Mouse (Mus musculus): Measurements from ENCODE around the gene Hnrnph2. TPM values are rescaled to one million over a fixed set of nuclear protein-coding genes. Genes with fewer than 3 reads are reported as not detected.

Hnrnph2 gene
- polyA plus RNA-seq, 1 experiment: 105 TPM

GRCm38 (mm10) chrX:134641000-134641760 is 40.2 kb downstream of the Hnrnph2 start:
- TF ChIP-seq POLR2A (IDR thresholded peaks at IDR 0.05; ENCODE audit: borderline replicate concordance, low read depth, low read length) (no peak), CTCF (IDR thresholded peaks at IDR 0.05; ENCODE audit: low read depth, low read length) (no peak)
- no peaks in the 10 kb centered on the region for H3K4me1 ChIP-seq (ENCODE audit: control insufficient read depth, insufficient read depth, low read length)
- no peak overlapping the region for H3K27ac ChIP-seq (ENCODE audit: insufficient read depth, low read depth, low read length)
- H3K4me3 ChIP-seq (ENCODE audit: insufficient read depth, low read length): no peak overlapping the region

- Histone ChIP-seq H3K27ac (ENCODE audit: insufficient read depth, low read depth, low read length) (no peak overlapping the region), H3K4me1 (ENCODE audit: control insufficient read depth, insufficient read depth, low read length) (no peaks in the 10 kb centered on the region), H3K4me3 (ENCODE audit: insufficient read depth, low read length) (no peak overlapping the region)
- TF ChIP-seq POLR2A (IDR thresholded peaks at IDR 0.05; ENCODE audit: borderline replicate concordance, low read depth, low read length) (no peak), CTCF (IDR thresholded peaks at IDR 0.05; ENCODE audit: low read depth, low read length) (no peak)
Observed at GRCm38 (mm10) chrX:134646338-134646737, 45.4 kb downstream of the Hnrnph2 start.

DNA sequence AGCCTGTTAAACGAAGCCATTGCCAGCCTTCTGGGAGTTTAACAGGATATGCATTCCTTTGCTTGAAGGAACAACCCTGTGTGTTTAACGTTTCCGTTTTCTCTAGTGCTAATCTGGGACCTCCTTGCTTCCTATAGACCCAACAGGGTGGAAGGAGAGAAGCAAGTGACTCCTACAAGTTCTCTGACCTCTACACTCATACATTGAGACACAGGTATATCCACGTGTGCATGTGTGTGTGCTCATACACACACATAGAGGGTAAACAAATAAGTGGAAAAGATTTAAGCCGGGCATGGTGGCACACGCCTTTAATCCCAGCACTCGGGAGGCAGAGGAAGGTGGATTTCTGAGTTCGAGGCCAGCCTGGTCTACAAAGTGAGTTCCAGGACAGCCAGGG is 46.4 kb downstream of the Hnrnph2 start:
- H3K4me1 ChIP-seq (ENCODE audit: control insufficient read depth, insufficient read depth, low read length): no peaks in the 10 kb centered on the region
- H3K27ac ChIP-seq (ENCODE audit: insufficient read depth, low read depth, low read length): no peak overlapping the region
- TF ChIP-seq POLR2A (IDR thresholded peaks at IDR 0.05; ENCODE audit: borderline replicate concordance, low read depth, low read length) (no peak), CTCF (IDR thresholded peaks at IDR 0.05; ENCODE audit: low read depth, low read length) (no peak)
- no peak overlapping the region for H3K4me3 ChIP-seq (ENCODE audit: insufficient read depth, low read length)

DNA sequence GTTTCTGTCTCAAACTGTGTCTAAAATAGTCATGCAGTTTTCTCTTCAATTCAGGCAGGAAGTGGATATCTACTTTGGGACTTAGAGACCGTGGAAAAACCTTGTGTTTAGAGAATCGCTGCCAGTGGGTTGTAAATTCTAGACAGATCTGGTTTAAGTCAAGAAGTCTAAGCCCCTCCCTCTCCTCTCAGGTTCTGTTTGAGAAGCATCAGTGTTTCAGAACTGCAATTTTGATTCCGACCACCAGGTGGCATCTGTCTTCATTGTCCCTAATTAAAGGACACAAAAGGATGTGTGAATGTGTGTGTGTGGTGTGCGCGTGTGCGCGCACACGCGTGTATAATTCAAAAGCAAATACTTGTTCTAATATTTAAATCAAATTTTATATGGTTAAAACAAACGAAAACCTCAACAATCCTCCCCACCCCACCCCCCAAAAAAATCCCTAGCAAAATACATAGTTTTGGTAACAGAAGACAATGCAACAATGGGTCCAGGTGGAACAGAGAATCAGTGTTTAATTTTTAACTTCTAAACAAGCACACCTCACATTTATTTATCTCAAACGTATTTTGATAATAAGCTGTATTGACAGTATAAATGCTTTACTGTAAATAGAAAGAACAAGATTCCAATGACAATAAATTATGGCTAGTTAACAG is 47.2 kb downstream of the Hnrnph2 start:
- H3K4me3 ChIP-seq (ENCODE audit: insufficient read depth, low read length): no peak overlapping the region
- H3K27ac ChIP-seq (ENCODE audit: insufficient read depth, low read depth, low read length): no peak overlapping the region
- TF ChIP-seq POLR2A (IDR thresholded peaks at IDR 0.05; ENCODE audit: borderline replicate concordance, low read depth, low read length): no peak
- TF ChIP-seq CTCF (IDR thresholded peaks at IDR 0.05; ENCODE audit: low read depth, low read length): no peak
- H3K4me1 ChIP-seq (ENCODE audit: control insufficient read depth, insufficient read depth, low read length): no peaks in the 10 kb centered on the region

- no peaks in the 10 kb centered on the region for H3K4me1 ChIP-seq (ENCODE audit: control insufficient read depth, insufficient read depth, low read length)
- TF ChIP-seq POLR2A (IDR thresholded peaks at IDR 0.05; ENCODE audit: borderline replicate concordance, low read depth, low read length): no peak
- no peak overlapping the region for H3K4me3 ChIP-seq (ENCODE audit: insufficient read depth, low read length)
- H3K27ac ChIP-seq (ENCODE audit: insufficient read depth, low read depth, low read length): no peak overlapping the region
Observed at GRCm38 (mm10) chrX:134652061-134652460, 51.1 kb downstream of the Hnrnph2 start.

Other genes starting within 250 kb of the Hnrnph2 start
- 0.15 and 0.23 TPM in 2 replicates for gene Drp2, start 196.6 kb upstream of the Hnrnph2 start, polyA plus RNA-seq (2012; ENCODE audit: insufficient read depth, insufficient read length, missing spikeins)
- gene Taf7l, start 124.7 kb upstream of the Hnrnph2 start, polyA plus RNA-seq (2012; ENCODE audit: insufficient read depth, insufficient read length, missing spikeins): not detected in 2 replicates
- 6.9 and 7.4 TPM in 2 replicates for gene Timm8a1, start 59.3 kb upstream of the Hnrnph2 start, polyA plus RNA-seq (2012; ENCODE audit: insufficient read depth, insufficient read length, missing spikeins)
- 73.8 and 74.3 TPM in 2 replicates for gene Btk, start 17.6 kb upstream of the Hnrnph2 start, polyA plus RNA-seq (2012; ENCODE audit: insufficient read depth, insufficient read length, missing spikeins)
- 520 and 660 TPM in 2 replicates for gene Rpl36a, start 15.5 kb upstream of the Hnrnph2 start, polyA plus RNA-seq (2012; ENCODE audit: insufficient read depth, insufficient read length, missing spikeins)
- gene Gla, start 54 bp upstream of the Hnrnph2 start, polyA plus RNA-seq (2012; ENCODE audit: insufficient read depth, insufficient read length, missing spikeins): 50.1 and 57.5 TPM in 2 replicates
- gene Armcx4, start 85.3 kb downstream of the Hnrnph2 start, polyA plus RNA-seq (2012; ENCODE audit: insufficient read depth, insufficient read length, missing spikeins): 0.09 TPM in 1 of 2 replicates, not detected in the other
- 0.77 TPM in 1 of 2 replicates, not detected in the other for gene Armcx1, start 116.8 kb downstream of the Hnrnph2 start, polyA plus RNA-seq (2012; ENCODE audit: insufficient read depth, insufficient read length, missing spikeins)
- gene Armcx6, start 150.2 kb downstream of the Hnrnph2 start, polyA plus RNA-seq (2012; ENCODE audit: insufficient read depth, insufficient read length, missing spikeins): 1.3 and 1.9 TPM in 2 replicates
- gene Armcx3, start 155.4 kb downstream of the Hnrnph2 start, polyA plus RNA-seq (2012; ENCODE audit: insufficient read depth, insufficient read length, missing spikeins): 34.4 and 40.6 TPM in 2 replicates
- gene Armcx2, start 208.0 kb downstream of the Hnrnph2 start, polyA plus RNA-seq (2012; ENCODE audit: insufficient read depth, insufficient read length, missing spikeins): 0.63 and 0.64 TPM in 2 replicates

All from bone marrow macrophage, adult 2 months (primary cell).